Mouse (Mus musculus): ENCODE measurements around the gene Gfpt1. TPM values are rescaled to one million over a fixed set of nuclear protein-coding genes. Genes with fewer than 3 reads are reported as not detected.
A peak's percentile ranks its signal among the peaks of the same experiment; 100 is the strongest.

The Gfpt1 gene
- total RNA-seq, 2 experiments from 2014 or later = 50.0 to 51.7 TPM

DNA sequence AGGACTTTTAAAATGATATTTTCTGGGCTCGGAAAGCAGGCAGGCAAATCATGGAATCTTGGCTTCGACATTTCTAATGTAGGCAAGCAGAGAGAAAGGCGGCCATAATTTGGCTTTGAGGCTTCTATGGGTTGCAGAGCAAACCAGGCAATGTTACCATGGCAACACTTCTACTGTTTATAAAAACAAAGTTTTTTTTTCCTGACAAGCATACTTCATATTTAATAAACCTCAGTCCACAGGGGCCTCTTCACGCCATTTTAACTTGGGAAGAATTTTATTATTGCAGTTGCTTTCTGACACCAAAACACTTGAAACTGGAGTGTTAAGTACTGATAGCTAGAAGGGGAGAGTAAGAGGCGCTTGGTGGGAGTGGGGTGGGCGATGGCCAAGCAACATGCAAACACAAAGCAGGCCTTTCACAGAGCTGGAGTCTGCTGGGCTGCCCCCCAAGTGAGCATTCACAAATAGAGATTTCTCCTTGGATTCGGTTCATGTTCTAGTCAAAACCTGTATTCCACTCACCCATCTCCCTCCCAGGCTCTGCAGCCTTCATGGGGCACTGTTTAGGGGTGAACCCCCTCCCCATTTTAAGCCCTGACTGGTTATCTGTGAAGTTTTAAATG lies 57.1 kb downstream of the Gfpt1 start:
- DNase-seq (ENCODE audit: extremely low spot score in 1 of 2, low spot score in 1 of 2) = no peak

DNA sequence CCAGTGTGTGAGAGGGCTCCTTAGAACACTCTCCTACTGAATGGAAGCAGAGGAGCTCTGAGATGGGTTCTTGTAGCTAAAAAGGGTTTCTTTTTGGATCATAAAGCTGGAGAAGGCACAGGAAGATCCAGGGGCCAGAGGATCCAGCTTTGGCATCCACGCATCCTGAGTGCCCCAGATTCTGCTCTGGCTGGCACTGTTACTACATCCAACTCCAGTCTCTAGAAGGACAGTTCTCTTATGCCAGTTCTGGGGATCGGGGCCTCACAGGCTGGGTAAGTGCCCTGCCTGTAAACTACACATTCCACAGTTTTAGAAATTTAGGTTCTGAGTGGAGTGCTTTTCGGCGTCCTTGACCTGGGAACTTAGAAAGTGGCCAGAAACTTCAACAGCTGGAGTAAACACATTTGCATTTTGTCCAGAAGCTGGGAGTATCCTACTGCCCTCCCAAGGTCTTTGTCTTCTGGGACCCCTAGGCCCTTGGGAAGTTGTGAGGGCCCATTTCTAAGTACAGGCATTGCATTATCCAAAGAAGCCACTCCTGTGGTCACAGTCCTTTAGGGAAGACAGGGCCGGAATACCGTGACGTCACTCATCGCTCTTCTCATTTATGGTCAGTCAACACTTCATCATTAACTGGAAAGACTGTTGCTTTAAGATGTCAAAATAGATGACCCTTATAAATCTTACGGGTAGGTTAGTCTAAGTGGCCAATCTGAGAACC lies 57.8 kb downstream of the Gfpt1 start:
- no peak for DNase-seq (ENCODE audit: extremely low spot score in 1 of 2, low spot score in 1 of 2)

DNA sequence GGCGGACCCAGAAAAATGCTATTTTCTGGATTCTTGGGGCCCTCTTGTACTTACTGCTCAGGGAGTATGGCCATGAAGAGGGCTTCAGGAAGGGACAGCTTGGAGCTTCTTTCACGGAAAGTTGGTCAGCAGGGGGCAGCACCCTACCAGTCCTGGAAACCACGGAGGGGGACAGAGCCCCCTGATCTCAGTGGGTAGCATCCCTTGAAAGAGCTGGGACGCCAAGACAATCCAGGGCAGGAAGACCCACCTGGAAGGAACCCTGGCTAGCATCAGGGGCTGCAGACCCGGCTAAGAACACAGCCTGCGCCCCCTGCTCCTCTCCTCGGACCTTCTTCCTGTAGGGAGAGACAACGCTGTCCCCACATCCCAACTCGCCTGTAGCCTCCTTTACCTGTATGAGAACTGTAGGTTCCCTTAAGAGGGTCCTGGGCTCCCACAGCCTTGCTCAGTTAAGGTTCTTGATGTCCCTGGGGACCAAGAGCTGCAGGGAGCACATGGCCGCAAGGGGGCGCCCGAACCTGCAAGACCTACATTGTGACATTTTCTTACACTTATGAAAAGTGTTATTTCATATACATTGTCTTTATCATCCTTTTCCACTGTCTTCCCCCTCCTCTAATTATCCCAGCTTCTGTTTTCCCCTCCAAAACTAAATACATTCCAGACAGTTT lies 58.8 kb downstream of the Gfpt1 start:
- peak; percentile 89 to 99 for DNase-seq (ENCODE audit: extremely low spot score in 1 of 2, low spot score in 1 of 2)

DNA sequence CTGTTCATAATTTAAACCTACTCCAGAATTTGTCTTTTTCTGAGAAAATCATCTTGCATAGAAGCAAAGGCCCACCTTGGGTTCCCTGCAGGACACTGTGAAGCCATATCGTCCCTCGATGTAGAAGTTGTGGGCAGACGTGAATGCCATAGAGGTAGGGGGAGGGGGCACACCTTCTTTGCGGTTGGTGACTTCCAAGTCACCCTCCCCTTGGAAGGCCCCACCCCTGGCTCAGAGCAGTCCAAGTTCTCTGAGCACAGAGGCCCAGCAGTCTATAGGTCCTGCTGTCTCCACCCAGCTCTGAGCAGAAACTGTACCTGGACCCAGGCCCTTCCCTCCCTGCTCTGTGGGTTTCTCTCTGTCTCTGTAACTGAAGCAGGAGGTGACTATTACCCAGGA lies 59.3 kb downstream of the Gfpt1 start:
- no peak for DNase-seq (ENCODE audit: extremely low spot score in 1 of 2, low spot score in 1 of 2)

DNA sequence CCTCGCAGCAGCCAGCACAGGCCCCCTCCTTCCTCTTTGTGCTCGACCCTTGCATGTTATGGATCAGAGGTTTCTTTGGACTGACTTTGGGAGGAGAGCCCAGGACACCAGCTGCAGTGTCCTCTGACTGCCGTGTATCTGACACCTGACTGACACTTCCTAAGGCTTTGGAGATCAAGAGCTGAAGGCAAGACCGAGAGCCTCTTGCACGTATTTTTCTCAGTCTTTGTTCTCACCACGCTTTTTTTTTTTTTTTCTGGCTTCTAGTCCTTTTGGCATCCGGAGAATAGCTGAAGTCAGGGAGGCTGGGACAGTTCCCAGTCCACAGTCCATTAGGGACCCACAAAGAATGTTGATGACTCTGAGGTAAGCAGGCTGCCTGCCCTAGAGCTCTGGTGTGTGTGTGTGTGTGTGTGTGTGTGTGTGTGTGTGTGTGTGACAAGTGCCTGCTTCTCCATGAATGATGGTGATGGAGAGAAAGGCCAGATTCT lies 59.8 kb downstream of the Gfpt1 start:
- DNase-seq (ENCODE audit: extremely low spot score in 1 of 2, low spot score in 1 of 2) = no peak

DNA sequence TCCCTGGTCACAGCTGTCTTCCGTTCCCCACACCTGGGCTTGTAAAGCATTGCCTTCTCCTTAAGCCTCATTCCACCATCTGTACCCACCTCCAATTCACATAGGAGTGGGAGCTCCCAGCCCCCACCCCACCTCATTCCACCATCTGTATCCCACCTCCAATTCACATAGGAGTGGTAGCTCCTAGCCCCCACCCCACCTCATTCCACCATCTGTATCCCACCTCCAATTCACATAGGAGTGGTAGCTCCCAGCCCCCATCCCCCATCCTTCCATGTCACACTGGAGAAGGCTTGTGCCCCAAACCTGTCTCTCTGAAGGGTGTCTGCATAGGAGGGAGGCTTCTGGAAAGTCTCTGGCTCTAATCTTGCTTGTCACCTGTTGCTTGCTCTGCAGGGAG lies 60.7 kb downstream of the Gfpt1 start:
- DNase-seq (ENCODE audit: extremely low spot score in 1 of 2, low spot score in 1 of 2) = no peak

DNA sequence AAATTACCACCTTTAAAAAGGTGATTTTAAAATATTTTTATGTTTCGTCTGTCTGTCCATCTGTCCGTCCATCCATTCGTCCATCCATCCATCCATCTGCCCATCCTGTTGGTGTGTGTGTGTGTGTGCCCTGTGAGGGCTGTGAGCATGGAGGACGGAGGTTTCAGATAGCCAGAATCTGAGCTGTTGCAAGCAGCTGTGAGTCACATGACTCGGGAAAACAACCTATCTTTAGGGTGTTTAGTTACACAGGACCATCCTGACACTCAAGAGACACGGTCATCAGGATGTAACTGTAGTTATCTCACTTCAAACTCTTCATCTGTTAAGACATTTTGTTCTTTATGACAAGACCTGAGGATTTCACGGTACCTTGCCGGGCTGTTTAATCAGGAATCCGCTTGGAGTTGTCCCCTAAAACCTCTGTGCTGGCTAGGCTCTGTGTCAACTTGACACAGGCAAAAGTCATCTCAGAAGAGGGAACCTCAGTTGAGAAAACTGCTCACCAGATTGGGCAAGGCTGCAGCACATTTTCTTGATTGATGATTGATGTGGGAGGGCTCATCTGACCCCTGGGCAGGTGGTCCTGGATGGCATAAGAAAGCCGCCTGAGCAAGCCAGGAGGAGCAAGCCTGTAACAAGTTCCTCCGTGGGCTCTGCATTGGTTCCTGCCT lies 61.6 kb downstream of the Gfpt1 start, which contains the start of gene D6Ertd527e:
D6Ertd527e (plus strand) TSS at position 624 of the 674 bp plus-strand sequence.
- DNase-seq (ENCODE audit: extremely low spot score in 1 of 2, low spot score in 1 of 2) = no peak

DNA sequence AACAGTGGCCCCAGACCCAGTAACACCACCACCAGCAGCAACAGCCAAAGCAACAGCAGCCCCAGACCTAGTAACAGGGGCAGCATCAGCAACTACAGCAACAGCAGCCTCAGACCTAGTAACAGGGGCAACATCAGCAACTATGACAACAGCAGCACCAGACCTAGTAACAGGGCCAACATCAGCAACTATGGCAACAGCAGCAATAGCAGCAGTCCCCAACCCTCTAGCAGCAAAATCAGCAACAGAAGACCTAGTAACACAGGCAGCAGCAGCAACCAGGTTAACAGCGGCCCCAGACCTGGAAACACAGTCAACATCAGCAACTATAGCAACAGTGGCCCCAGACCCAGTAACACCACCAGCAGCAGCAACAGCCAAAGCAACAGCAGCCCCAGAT lies 68.8 kb downstream of the Gfpt1 start:
- no peak for DNase-seq (ENCODE audit: extremely low spot score in 1 of 2, low spot score in 1 of 2)

DNA sequence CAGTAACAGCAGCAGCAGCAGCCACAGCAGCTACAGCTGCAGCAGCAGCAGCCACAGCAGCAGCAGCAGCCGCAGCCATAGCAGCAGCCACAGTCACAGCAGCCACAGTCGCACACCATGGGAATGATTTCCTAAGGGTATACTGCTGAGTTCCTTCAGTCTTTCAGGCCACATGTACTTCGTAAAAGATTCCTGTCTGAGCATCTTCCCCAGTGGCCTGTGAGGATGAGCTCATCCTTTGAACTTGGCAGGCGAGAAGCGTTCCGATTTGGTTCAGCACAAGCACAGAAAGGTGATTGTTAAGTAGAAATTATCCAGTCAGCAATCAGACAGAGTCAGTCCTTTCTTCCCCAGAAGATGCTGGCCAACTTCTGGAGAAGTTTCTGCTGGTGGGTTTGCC lies 69.5 kb downstream of the Gfpt1 start:
- no peak for DNase-seq (ENCODE audit: extremely low spot score in 1 of 2, low spot score in 1 of 2)

DNA sequence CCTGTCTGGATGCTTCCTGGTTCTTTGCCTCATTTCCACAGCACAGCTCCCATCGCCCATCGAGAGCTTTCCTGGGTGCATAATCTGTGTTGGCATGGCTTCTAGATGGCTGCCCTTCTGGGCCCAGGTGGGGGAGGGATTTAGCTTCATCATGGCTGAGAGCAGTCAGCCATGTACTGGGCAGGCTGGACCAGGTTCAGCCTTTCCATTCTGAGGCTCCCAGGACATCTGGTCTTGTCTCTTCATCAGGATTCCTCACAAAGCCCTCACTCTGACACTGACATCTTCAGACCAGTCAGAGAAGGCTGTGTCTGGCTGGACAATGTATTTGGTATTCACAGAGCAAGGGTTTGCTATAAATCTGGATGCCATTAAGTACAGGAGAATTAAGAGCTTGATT lies 73.3 kb downstream of the Gfpt1 start:
- DNase-seq (ENCODE audit: extremely low spot score in 1 of 2, low spot score in 1 of 2) = no peak

DNA sequence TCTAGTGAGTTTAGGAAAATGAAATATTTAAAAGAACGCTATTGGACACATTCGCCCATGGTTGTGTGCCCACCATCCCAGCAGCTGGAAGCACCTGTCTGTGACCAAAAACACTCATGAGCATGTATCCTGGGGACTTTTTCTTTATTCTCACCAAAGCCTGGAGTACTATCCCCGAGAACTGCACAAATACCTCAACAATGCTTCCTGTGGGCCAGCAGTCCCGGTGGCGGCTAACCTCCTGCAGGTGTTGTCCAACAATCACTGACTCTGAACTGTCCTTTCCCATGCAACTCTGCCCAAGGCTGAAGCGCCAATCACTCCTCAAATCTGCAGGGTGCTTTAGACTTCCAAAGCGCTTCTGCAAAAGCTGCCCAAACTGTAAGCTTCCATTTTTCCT lies 74.0 kb downstream of the Gfpt1 start:
- DNase-seq (ENCODE audit: extremely low spot score in 1 of 2, low spot score in 1 of 2) = no peak

DNA sequence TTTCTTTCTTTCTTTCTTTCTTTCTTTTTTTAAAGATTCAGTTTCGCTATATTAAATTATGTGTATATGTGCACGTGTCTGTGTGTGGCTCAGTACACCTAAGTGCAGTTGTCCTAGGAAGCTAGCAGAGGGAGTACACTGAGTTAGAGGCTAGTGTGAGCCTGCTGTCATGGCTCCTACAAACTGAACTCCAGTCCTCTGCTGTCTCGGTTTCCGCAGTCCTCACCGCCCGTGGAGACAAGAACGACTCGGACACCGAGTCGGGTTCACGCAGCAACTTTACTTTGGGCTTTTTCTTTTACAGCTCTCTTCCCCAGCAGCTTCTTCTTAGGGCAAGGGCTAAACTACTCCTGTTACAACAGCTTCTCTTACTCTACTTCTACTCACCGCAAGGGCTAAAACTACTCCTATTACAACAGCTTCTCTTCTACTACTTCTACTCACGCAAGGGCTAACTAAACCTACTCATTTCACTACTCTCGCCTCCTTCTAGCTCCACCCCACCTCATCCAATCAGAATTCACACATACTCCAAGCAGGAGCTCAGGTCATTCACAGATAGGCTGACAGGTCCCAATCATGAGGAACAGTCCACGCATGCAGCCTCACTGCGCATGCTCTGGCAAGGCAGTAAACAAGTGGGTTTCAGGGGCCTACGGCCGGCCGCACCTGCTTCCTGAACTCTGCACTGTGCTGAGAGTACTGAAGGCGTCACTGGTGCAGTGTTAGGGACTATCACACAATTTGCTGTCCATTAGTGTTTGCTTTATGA lies 76.6 kb downstream of the Gfpt1 start:
- no peak for DNase-seq (ENCODE audit: extremely low spot score in 1 of 2, low spot score in 1 of 2)

DNA sequence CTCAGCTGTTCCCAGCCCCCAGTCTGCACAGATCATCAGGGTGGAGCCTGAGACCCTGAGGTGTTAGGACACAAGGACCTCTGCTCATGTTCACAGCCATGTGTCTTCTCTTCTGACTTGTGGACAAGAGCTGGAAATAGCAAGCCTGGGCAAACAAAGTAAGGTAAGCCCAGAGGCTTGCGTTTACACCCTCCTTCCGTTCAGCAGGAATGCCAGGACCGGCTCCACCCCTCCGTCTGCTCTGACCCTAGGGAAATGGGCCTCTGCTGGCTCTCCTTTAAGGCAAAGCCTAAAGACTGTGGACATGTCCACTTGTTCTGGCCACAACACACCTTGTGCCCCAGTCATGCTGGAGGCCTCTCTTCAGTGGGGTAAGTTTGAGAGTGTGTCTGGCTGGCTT lies 77.3 kb downstream of the Gfpt1 start:
- DNase-seq (ENCODE audit: extremely low spot score in 1 of 2, low spot score in 1 of 2) = no peak

DNA sequence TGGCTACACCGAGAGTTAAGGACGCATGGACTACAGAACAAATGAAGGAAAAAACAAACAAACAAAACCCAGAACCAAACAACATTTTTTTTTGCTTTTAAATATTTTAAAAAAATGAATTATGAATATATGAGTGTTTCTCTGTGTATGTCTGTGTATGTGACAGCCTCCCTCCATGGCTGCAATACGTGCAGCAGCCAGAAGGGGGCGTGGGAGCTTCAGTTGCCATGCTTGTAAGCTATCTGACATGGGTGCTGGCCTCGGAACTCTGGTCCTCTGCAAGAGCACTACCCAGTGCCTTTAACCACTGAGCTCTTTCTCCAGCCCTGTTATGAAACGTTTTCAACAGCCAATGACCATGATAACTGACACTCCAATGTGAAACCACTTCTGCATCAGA lies 78.0 kb downstream of the Gfpt1 start:
- no peak for DNase-seq (ENCODE audit: extremely low spot score in 1 of 2, low spot score in 1 of 2)

DNA sequence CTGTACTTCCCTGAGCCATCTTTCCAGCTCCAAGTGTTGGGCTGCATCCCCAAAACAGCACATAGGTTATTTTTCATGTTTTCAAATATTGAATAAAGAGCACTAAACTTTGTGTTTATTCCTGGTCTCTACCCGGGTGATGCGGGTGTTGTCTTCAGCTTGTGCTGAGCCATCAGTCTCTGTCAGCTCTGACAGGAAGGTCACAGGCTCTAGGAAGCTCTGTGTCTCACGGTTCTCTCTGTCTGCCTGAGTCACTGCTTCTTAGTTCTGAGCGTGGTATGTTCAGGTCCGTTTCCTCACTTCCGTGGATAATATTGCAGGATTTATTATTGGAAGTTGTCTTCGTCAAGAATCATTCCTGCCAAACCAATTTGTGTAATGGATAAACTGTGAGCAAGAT lies 79.3 kb downstream of the Gfpt1 start:
- DNase-seq (ENCODE audit: extremely low spot score in 1 of 2, low spot score in 1 of 2) = no peak

DNA sequence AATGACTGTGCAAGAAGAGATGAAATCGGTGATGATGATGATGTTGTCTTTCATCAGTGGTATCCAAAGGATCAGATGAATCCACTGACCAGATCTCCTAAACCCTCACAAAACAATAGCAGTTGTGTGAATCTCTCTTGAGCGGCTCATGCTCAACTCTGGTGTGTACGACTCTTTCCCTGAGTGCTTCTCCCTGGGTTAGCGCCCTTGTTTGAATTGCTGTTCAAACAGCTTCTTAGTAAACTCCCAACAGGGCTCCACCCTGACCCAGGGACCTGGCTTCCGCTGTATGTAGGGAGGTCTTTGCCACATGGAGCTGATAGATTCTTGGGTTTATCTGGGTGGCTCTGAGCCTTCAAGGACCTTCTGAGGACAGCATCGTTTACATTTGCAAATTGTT lies 80.8 kb downstream of the Gfpt1 start:
- DNase-seq (ENCODE audit: extremely low spot score in 1 of 2, low spot score in 1 of 2) = no peak

DNA sequence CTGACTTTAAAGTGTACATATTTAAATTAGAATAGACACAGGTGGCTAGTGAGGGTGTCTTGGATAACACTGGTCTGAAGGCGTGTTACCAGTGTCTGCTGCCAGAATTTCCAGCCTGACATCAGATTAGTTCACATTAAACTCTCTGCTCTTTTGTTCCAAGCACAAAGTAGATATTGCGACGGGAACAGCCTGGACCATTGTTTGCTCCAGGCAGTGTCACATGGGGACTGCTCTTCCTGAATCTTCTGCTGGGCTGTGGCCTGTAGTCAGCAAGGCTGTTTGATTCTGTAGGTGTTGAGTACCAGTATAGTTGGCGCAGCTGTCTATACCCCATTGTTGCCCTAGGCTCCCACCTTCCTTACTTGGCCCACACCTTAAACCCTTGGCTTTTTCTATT lies 81.3 kb downstream of the Gfpt1 start:
- DNase-seq (ENCODE audit: extremely low spot score in 1 of 2, low spot score in 1 of 2) = no peak

DNA sequence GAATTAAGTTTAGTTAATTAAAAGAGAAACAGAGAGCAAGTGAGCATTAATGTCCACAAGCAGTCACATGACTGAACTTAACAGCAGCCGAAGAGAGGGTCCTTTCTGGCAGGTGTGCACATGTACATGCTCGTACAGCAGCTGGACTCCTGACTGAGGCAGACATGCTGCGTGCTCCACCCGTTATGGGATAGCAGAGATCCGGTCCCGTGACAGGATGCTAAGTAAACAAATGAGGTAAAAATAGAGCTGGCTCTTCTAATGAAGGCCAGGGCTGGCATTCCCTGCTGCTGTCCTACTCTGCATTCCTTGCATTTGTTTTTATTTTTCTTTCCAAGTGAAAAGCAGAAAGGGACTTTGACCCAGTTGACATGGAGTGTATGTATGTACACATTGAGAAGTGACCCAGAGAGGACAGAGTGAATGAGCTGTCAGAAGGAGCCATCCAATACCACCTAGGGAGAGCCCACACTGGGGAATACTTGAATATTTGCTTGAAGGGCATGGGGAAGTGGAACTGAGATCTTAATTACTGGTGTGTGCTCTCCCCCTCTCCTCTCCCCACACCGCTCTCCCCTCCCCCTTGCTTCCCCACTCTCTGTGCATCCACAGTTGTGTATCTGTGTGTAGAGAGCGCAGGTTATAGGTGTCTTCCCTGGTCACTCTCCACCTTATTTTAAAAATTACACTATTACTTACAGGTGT lies 84.6 kb downstream of the Gfpt1 start:
- no peak for DNase-seq (ENCODE audit: extremely low spot score in 1 of 2, low spot score in 1 of 2)

DNA sequence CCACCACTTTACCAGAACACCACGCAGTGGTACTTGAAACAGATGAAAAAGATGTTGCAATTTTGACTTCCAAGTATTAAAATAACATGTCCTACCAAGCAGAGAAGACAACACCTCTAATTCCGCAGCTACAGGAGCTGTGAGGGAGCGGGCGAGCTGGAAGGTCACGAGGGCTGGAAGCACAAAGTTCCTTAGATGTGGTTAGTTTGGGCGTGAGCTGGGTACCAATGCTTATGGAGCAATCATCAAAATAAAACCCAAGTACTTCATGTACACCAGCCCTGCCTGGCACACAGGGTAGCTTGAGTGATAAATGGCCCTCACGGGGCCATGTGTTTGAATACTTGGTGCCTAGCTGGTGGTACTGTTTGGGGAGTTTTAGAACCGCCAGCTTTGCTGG lies 87.2 kb downstream of the Gfpt1 start:
- DNase-seq (ENCODE audit: extremely low spot score in 1 of 2, low spot score in 1 of 2) = no peak

DNA sequence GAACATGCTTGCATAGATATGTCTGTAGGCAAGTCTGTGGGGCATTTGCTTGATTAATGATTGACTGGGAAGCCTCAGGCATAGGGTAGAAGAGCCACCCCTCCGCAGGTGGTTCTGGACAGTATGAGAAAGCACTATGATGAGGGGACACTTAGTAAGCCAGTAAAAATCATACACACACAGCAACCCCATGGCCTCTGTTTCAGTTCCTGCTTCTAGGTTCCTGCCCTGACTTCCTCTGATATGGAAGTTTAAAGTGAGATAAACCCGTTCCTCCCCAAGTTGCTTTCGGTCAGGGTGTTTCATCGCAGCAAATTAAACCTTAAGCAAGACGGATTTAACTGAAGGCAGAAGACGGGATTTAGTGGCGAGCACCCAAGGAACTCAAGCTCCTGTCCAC lies 88.0 kb downstream of the Gfpt1 start:
- no peak for DNase-seq (ENCODE audit: extremely low spot score in 1 of 2, low spot score in 1 of 2)

All from layer of hippocampus, postnatal 25 days (tissue).